Mouse (Mus musculus): ENCODE results near the gene Tmem254c. TPM values are rescaled to one million over a fixed set of nuclear protein-coding genes. Genes with fewer than 3 reads are reported as not detected.

The Tmem254c gene
- polyA plus RNA-seq (2017; shearing (Covaris generic)) = 100 to 1,000 TPM in 1 of 2 experiments, 10 to 100 TPM in 1; 75.8 to 118 TPM

GRCm38 (mm10) chr14:26067325-26067633 is at the start of gene Tmem254c:
Tmem254c (minus strand) TSS chr14:26067355.

DNA sequence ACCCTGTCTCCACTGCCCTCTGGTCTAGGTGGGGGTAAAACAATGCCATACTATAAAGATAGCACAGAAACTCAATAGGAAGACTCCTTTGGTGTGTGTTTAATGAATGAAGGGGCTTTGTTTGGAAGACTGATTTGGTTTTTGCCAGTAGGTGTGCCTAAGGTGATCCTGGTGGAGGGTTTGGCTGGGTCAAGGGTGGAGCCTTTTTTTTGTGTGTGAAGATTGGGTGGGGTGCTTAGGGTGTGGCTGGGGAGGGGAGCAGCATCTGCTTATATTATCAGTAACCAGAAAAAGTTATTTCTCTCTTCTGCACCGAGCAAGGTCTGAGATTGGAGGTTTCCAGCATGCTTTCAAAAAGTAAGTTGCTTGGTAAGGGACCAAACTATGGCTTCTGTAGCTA is 14.8 kb upstream of the Tmem254c start, which contains the start of gene Cphx3:
Cphx3 (plus strand) TSS at position 301 of the 400 bp plus-strand sequence.

DNA sequence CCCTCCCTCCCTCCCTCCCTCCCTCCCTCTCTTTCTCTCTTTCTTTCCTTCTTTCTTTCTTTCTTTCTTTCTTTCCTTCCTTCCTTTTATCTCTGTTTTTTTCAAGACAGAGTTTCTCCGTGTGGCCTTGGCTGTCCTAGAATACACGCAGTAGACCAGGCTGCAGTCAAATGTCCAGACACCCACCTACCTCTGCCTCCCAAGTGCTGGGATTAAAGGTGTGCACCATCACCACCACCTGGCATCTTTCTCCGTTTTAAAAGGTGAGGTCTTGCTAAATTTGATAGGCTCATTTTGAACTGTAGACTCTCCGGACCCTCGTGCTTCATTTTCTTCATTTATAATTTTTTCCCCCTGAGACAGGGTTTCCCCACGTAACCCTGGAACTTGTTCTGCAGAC is 14.1 kb upstream of the Tmem254c start, which contains the start of gene Cphx2:
Cphx2 (plus strand) TSS at position 301 of the 400 bp plus-strand sequence.

DNA sequence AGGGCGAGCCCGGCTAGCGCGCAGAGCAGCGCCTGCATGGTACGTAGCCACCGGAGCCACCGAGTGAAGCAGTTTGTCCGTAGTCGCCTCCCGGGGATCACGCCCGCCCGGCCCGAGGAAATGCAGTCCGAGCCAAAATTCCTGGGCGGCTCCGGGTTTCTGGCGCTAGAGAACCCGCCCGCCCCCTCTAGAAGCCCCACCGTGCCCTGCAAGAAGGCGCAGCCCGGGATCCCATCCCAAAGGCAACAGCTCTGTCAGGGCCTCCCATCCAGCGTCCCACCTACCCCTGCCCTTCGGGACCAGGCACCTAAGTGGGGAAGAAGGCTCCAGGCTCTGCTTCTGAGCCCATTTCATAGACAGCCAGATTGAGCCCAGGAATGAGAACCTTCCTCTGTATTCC is 24.5 kb downstream of the Tmem254c start, which contains the start of gene Gm9780:
Gm9780 (minus strand) TSS at position 101 of the 400 bp plus-strand sequence.

Other genes starting within 250 kb of the Tmem254c start
- 10 to 100 TPM; 52.7 to 74.8 TPM for gene Anxa11, start 225.2 kb downstream of the Tmem254c start, polyA plus RNA-seq (2017; shearing (Covaris generic))
- not detected for gene Plac9a, start 164.3 kb downstream of the Tmem254c start, polyA plus RNA-seq (2017; shearing (Covaris generic))
- 1 to 10 TPM; 3.4 to 9.3 TPM for gene Tmem254a, start 139.7 kb downstream of the Tmem254c start, polyA plus RNA-seq (2017; shearing (Covaris generic))
- gene Cphx1, start 129.1 kb downstream of the Tmem254c start, polyA plus RNA-seq (2017; shearing (Covaris generic)) = under 1 TPM in 1 of 2 experiments, not detected in 1; 0.32 TPM
- under 1 TPM in 1 of 2 experiments, not detected in 1; 0.22 TPM for gene Duxbl1, start 88.8 kb downstream of the Tmem254c start, polyA plus RNA-seq (2017; shearing (Covaris generic))
- not detected for gene Gm9780, start 24.6 kb downstream of the Tmem254c start, polyA plus RNA-seq (2017; shearing (Covaris generic))
- gene Cphx2, start 14.2 kb upstream of the Tmem254c start, polyA plus RNA-seq (2017; shearing (Covaris generic)) = not detected
- not detected for gene Cphx3, start 14.9 kb upstream of the Tmem254c start, polyA plus RNA-seq (2017; shearing (Covaris generic))
- gene Duxbl2, start 51.0 kb upstream of the Tmem254c start, polyA plus RNA-seq (2017; shearing (Covaris generic)) = not detected
- gene Plac9b, start 115.1 kb upstream of the Tmem254c start, polyA plus RNA-seq (2017; shearing (Covaris generic)) = not detected
- 10 to 100 TPM; 15.6 to 43.7 TPM for gene Tmem254b, start 139.7 kb upstream of the Tmem254c start, polyA plus RNA-seq (2017; shearing (Covaris generic))
- not detected for gene Duxbl3, start 190.6 kb upstream of the Tmem254c start, polyA plus RNA-seq (2017; shearing (Covaris generic))

All from activated CD4-positive, CD25-positive, alpha-beta regulatory T cell (primary cell).